Mouse (Mus musculus): ENCODE measurements around the gene Rcl1. TPM values are rescaled to one million over a fixed set of nuclear protein-coding genes. Genes with fewer than 3 reads are reported as not detected.

Rcl1 gene
- total RNA-seq, 2 experiments from 2014 or later: 11.6 to 12.6 TPM

- DNase-seq (ENCODE audit: low spot score in 2 of 2): no peak
Observed at GRCm38 (mm10) chr19:29146820-29147219, 45.6 kb downstream of the Rcl1 start.

- DNase-seq (ENCODE audit: low spot score in 2 of 2): no peak
Observed at GRCm38 (mm10) chr19:29149583-29149982, 48.4 kb downstream of the Rcl1 start.

DNA sequence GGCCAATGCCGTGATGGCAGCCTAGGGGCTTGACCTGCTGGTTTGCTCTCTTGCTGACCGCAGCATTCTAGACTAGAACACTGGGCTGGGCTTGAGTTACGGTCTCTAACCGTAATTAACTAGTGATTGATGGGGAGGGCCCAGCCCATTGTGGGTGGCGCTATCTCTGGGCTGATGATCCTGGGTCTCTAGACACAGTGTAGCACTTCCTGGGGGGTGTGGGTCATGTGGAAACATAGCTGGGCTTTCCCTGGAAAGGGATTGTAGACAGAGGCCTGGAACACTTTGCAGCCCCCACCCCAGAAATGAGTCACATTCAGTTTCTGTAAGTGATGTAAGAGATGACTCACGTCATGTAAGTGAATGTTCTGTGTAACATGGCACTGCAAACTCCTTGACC is 48.9 kb downstream of the Rcl1 start:
- DNase-seq (ENCODE audit: low spot score in 2 of 2): no peak

- no peak for DNase-seq (ENCODE audit: low spot score in 2 of 2)
Observed at GRCm38 (mm10) chr19:29151443-29151842, 50.3 kb downstream of the Rcl1 start.

GRCm38 (mm10) chr19:29155552-29155951 is 54.4 kb downstream of the Rcl1 start:
- DNase-seq (ENCODE audit: low spot score in 2 of 2): no peak

- DNase-seq (ENCODE audit: low spot score in 2 of 2): no peak
Observed at GRCm38 (mm10) chr19:29156417-29156816, 55.2 kb downstream of the Rcl1 start.

GRCm38 (mm10) chr19:29157678-29158466 is 56.7 kb downstream of the Rcl1 start:
- no peak for DNase-seq (ENCODE audit: low spot score in 2 of 2)

- DNase-seq (ENCODE audit: low spot score in 2 of 2): no peak
Observed at GRCm38 (mm10) chr19:29158486-29158885, 57.3 kb downstream of the Rcl1 start.

DNA sequence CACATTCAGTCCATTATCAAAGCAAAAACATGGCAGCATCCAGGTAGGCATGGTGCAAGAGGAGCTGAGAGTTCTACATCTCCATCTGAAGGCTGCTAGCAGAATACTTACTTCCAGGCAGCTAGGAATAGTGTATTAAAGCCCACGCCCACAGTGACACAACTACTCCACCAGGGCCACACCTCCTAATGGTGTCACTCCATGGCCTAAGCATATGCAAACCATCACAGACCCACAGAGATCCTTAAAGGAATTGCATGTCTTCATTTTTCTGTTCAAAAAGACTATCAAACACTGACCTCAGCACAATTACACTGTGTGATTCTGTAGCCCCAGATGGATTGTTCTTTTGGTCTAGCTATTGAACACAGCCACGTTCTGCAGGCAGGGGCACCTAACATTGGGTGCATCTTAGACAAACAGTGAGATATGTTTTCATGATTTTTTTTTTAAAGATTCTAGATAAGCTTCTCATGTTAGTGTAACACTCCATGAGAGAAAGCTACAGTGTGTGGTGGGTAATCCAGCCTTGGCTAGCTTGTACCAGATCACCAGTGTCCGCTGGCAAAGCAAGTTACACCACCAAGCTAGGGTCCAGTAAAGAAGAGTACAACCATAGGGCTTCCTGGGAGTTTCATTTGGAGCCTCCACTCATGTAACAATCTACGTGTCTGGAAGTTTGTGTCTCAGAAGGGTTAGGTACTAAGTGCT is 62.8 kb downstream of the Rcl1 start:
- DNase-seq (ENCODE audit: low spot score in 2 of 2): no peak

GRCm38 (mm10) chr19:29164528-29165166 is 63.5 kb downstream of the Rcl1 start:
- DNase-seq (ENCODE audit: low spot score in 2 of 2): no peak

DNA sequence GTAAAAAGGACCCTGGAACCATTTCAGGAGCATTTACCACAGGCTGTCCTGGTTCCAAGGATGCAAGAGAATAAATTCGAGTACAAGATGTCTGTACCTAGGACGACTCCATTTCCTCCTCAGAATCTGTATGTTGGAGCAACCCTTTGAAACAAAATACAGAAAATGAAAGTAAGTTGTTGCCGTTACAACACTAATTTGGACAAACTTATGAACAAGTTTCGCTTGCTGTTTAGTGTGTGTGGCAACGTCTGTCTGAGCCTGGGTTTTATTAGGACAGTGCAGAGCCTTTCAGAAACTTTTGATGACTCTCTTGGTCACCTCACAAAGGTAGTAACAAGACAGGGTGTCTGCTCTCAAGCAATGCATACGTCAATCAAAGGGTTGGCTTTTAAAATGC is 66.8 kb downstream of the Rcl1 start:
- no peak for DNase-seq (ENCODE audit: low spot score in 2 of 2)

DNA sequence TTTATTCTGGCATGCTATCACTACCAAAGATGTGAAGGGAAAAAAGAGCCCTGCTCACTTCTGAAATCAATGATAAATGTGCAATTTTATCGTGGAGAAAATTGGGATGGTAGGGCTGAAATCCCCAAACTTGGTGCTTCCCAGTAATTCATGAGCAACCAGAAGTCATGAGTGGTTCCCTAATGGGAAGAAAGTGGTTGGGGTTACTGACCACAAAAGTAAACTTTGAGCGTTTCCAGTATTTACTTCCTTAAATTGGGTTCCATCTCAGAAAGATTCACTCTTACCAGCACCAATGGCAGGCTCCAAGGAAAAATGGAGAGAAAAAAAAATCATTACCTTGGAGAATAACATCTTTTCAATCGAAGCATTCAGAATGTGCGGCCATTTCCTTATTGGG is 79.2 kb downstream of the Rcl1 start:
- no peak for DNase-seq (ENCODE audit: low spot score in 2 of 2)

DNA sequence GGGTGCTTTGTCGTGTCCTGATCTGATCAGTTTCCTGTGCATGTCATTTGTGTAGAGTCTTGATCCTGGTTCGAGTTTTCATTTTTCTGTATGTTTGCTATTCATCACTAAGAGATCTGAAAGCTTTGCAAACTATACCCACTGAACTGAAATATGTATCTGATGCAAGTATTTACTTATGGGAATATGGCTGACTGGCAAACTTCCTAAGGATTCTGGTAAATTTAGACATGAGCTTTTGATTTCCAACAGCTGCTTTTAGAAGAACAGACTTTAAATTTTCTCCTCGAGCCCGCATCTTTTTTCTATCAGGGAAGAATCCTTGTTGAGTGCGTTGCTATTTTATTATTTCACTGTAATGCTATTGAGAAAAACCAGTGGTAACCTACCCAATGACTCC is 81.0 kb downstream of the Rcl1 start:
- no peak for DNase-seq (ENCODE audit: low spot score in 2 of 2)

GRCm38 (mm10) chr19:29185122-29185521 is 83.9 kb downstream of the Rcl1 start:
- DNase-seq (ENCODE audit: low spot score in 2 of 2): no peak

GRCm38 (mm10) chr19:29185552-29186232 is 84.5 kb downstream of the Rcl1 start:
- no peak for DNase-seq (ENCODE audit: low spot score in 2 of 2)

GRCm38 (mm10) chr19:29188879-29189278 is 87.7 kb downstream of the Rcl1 start:
- DNase-seq (ENCODE audit: low spot score in 2 of 2): no peak

Small RNA genes lying within 50 kb of the gene (microRNA-seq; reads per million reads assigned to microRNA genes)
- gene Mir101b: 580 reads per million, percentile 69 among the genes with 10 or more reads in this experiment

Other genes starting within 250 kb of the Rcl1 start
- 1 to 10 TPM; 4.6 to 4.8 TPM for gene Plpp6, start 137.4 kb upstream of the Rcl1 start, total RNA-seq (2021)
- gene 4430402I18Rik, start 133.6 kb upstream of the Rcl1 start, total RNA-seq (2021): 1 to 10 TPM; 4.4 to 8.6 TPM
- 10 to 100 TPM; 33.2 to 39.2 TPM for gene Cdc37l1, start 111.0 kb upstream of the Rcl1 start, total RNA-seq (2021)
- 10 to 100 TPM; 70.0 to 71.5 TPM for gene Ak3, start 53.4 kb upstream of the Rcl1 start, total RNA-seq (2021)
- gene Jak2, start 150.5 kb downstream of the Rcl1 start, total RNA-seq (2021): 10 to 100 TPM; 16.2 to 18.4 TPM
- under 1 TPM; 0.80 to 0.83 TPM for gene Insl6, start 224.0 kb downstream of the Rcl1 start, total RNA-seq (2021)
- 1 to 10 TPM in 1 of 2 experiments, under 1 TPM in 1; 0.78 to 1.1 TPM for gene Rln1, start 233.3 kb downstream of the Rcl1 start, total RNA-seq (2021)